Comparison of ENCODE assay signal across 11 mouse cellular contexts in genomic region chr8:108218171-108218840, GRCm38 (mm10).
DNase-seq lines count a peak whose midpoint lies in the region; ATAC-seq and TF ChIP-seq lines count a peak whose summit lies in the region.
"Had no signal": no experiment of that assay in that cellular context is flagged by ENCODE, and none has a peak within 500 bp of the region (broad histone marks: within the 10 kb centered on the region; RNA-seq: fewer than 3 reads in every experiment).

No protein-coding gene starts in this region.

- no peak for DNase-seq in heart, adult 2 months
- DNase-seq in lung, postnatal 0 days (ENCODE audit: low spot score), result peak; percentile 36
- no peak for DNase-seq in lung, postnatal 14 days
- DNase-seq in hindbrain, embryonic 11.5 days (ENCODE audit: low spot score), result peak; percentile 39
- no peak for DNase-seq in testis, postnatal 10 days (ENCODE audit: low spot score)
- DNase-seq: kidney, postnatal 14 days had no signal

- H3K27ac ChIP-seq in heart, embryonic 12.5 days (ENCODE audit: poor library complexity, severe bottlenecking), result no peak overlapping the region
- no peak overlapping the region for H3K27ac ChIP-seq in heart, adult 2 months
- H3K27ac ChIP-seq in lung, postnatal 0 days (ENCODE audit: low read length), result no peak overlapping the region
- peak overlapping the region; percentile 19 for H3K27ac ChIP-seq in hindbrain, embryonic 11.5 days (ENCODE audit: low read depth, low read length)
- peak overlapping the region; percentile 26 for H3K27ac ChIP-seq in midbrain, embryonic 15.5 days
- H3K27ac ChIP-seq: left cerebral cortex, adult 2 months had no signal

- no peak overlapping the region for H3K9ac ChIP-seq in heart, embryonic 12.5 days
- no peak overlapping the region for H3K9ac ChIP-seq in heart, adult 2 months (ENCODE audit: low read depth, low read length)
- no peak overlapping the region for H3K9ac ChIP-seq in lung, postnatal 0 days (replicated peaks; ENCODE audit: low read depth)
- no peak overlapping the region for H3K9ac ChIP-seq in hindbrain, embryonic 11.5 days (ENCODE audit: low read depth, low read length)
- H3K9ac ChIP-seq in midbrain, embryonic 15.5 days, result no peak overlapping the region

- no peaks in the 10 kb centered on the region for H3K79me2 ChIP-seq in heart, adult 2 months (replicated peaks; ENCODE audit: control insufficient read depth, insufficient read depth, low read length)

- no peak for TF ChIP-seq CTCF in heart, adult 2 months (IDR thresholded peaks at IDR 0.05)
- TF ChIP-seq CTCF in lung, postnatal 0 days (IDR thresholded peaks at IDR 0.05), result no peak

- H3K27me3 ChIP-seq in heart, embryonic 12.5 days (replicated peaks), result no peaks in the 10 kb centered on the region
- no peaks in the 10 kb centered on the region for H3K27me3 ChIP-seq in heart, adult 2 months (ENCODE audit: control insufficient read depth, insufficient read depth, low read length)
- no peaks in the 10 kb centered on the region for H3K27me3 ChIP-seq in lung, postnatal 0 days (replicated peaks; ENCODE audit: insufficient read depth, low read length)
- H3K27me3 ChIP-seq in hindbrain, embryonic 11.5 days (ENCODE audit: control insufficient read depth, insufficient read depth, low read length), result no peaks in the 10 kb centered on the region
- no peaks in the 10 kb centered on the region for H3K27me3 ChIP-seq in midbrain, embryonic 15.5 days (replicated peaks)

- peak overlapping the region; percentile 51 for H3K4me2 ChIP-seq in heart, embryonic 12.5 days
- no peak overlapping the region for H3K4me2 ChIP-seq in lung, postnatal 0 days (replicated peaks; ENCODE audit: low read depth, low read length)
- no peak overlapping the region for H3K4me2 ChIP-seq in hindbrain, embryonic 11.5 days (replicated peaks; ENCODE audit: low read depth, low read length)
- H3K4me2 ChIP-seq in midbrain, embryonic 15.5 days, result no peak overlapping the region
- H3K4me2 ChIP-seq: liver, embryonic 11.5 days had no signal

- WGBS in heart, embryonic 12.5 days, result 22% methylated on average over 13 of the region's 13 CpGs
- 22% methylated on average over 13 of the region's 13 CpGs for WGBS in heart, adult 2 months
- WGBS in lung, postnatal 0 days, result 22% methylated on average over 13 of the region's 13 CpGs
- WGBS in hindbrain, embryonic 11.5 days, result 40% methylated on average over 13 of the region's 13 CpGs
- WGBS in midbrain, embryonic 15.5 days, result 17% methylated on average over 13 of the region's 13 CpGs

- intact Hi-C loops in heart, adult 2 months (cut with DNase I), result no loop called here

- TF ChIP-seq POLR2A in heart, adult 2 months (IDR thresholded peaks at IDR 0.05; ENCODE audit: insufficient read depth, low read depth, low read length), result no peak

- TF ChIP-seq EP300 in heart, adult 2 months (IDR thresholded peaks at IDR 0.05; ENCODE audit: insufficient read depth, low read depth, low read length), result no peak
- no peak for TF ChIP-seq EP300 in lung, postnatal 0 days (IDR thresholded peaks at IDR 0.05)

- peaks cover 10% of the 10 kb centered on the region for H3K4me1 ChIP-seq in heart, embryonic 12.5 days (replicated peaks)
- H3K4me1 ChIP-seq in heart, adult 2 months (ENCODE audit: control insufficient read depth, insufficient read depth, low read length), result no peaks in the 10 kb centered on the region
- H3K4me1 ChIP-seq in lung, postnatal 0 days (ENCODE audit: insufficient read depth, low read depth, low read length), result no peaks in the 10 kb centered on the region
- peaks cover 5% of the 10 kb centered on the region; the same call in 1 of the 2 replicates for H3K4me1 ChIP-seq in hindbrain, embryonic 11.5 days (replicated peaks; ENCODE audit: control insufficient read depth, insufficient read depth, low read length)
- peaks cover 18% of the 10 kb centered on the region for H3K4me1 ChIP-seq in midbrain, embryonic 15.5 days

- H3K9me3 ChIP-seq in heart, embryonic 12.5 days (replicated peaks), result no peaks in the 10 kb centered on the region
- H3K9me3 ChIP-seq in lung, postnatal 0 days (ENCODE audit: low read length), result no peaks in the 10 kb centered on the region
- H3K9me3 ChIP-seq in hindbrain, embryonic 11.5 days (ENCODE audit: control insufficient read depth, low read length), result no peaks in the 10 kb centered on the region
- no peaks in the 10 kb centered on the region for H3K9me3 ChIP-seq in midbrain, embryonic 15.5 days

- no peaks in the 10 kb centered on the region for H3K36me3 ChIP-seq in heart, embryonic 12.5 days
- no peaks in the 10 kb centered on the region for H3K36me3 ChIP-seq in heart, adult 2 months (ENCODE audit: control insufficient read depth, insufficient read depth, low read length)
- H3K36me3 ChIP-seq in lung, postnatal 0 days (ENCODE audit: insufficient read depth, low read length), result no peaks in the 10 kb centered on the region
- no peaks in the 10 kb centered on the region for H3K36me3 ChIP-seq in hindbrain, embryonic 11.5 days (ENCODE audit: control insufficient read depth, insufficient read depth, low read length)
- no peaks in the 10 kb centered on the region for H3K36me3 ChIP-seq in midbrain, embryonic 15.5 days (replicated peaks)

- no peak for ATAC-seq in heart, embryonic 12.5 days (ENCODE audit: insufficient number of reproducible peaks, low FRiP score)
- ATAC-seq in lung, postnatal 0 days, result no peak
- no peak for ATAC-seq in hindbrain, embryonic 11.5 days (ENCODE audit: low FRiP score)
- no peak for ATAC-seq in midbrain, embryonic 15.5 days (replicated peaks)
- ATAC-seq in erythroid progenitor cell, adult 5-6 weeks (replicated peaks; ENCODE audit: low FRiP score, poor library complexity, severe bottlenecking), result no peak

- no peak overlapping the region for H3K4me3 ChIP-seq in heart, embryonic 12.5 days
- H3K4me3 ChIP-seq in heart, adult 2 months, result no peak overlapping the region
- H3K4me3 ChIP-seq in lung, postnatal 0 days (ENCODE audit: low read depth, low read length), result no peak overlapping the region
- no peak overlapping the region for H3K4me3 ChIP-seq in hindbrain, embryonic 11.5 days (ENCODE audit: low read depth, low read length)
- no peak overlapping the region for H3K4me3 ChIP-seq in midbrain, embryonic 15.5 days
- H3K4me3 ChIP-seq: left cerebral cortex, adult 2 months had no signal

Comparison
In these comparisons a context has a peak if more than half of its experiments do, and no peak if none do; other contexts are left out.
1. DNase-seq: peak in lung, postnatal 0 days (single experiment) and hindbrain, embryonic 11.5 days (single experiment); none in heart, adult 2 months (0 of 2), lung, postnatal 14 days (single experiment) and testis, postnatal 10 days (single experiment).
2. H3K27ac ChIP-seq: peak in hindbrain, embryonic 11.5 days (single experiment) and midbrain, embryonic 15.5 days (single experiment); none in heart, embryonic 12.5 days (single experiment), heart, adult 2 months (single experiment) and lung, postnatal 0 days (single experiment).